9 mouse cellular contexts compared by ENCODE assay signal in genomic region chr3:114029971-114030635, GRCm38 (mm10). TPM values are rescaled to one million over a fixed set of nuclear protein-coding genes. Genes with fewer than 3 reads are reported as not detected.
A peak's percentile ranks its signal among the peaks of the same experiment; 100 is the strongest.
DNase-seq lines count a peak whose midpoint lies in the region; ATAC-seq and TF ChIP-seq lines count a peak whose summit lies in the region.
"Had no signal": no experiment of that assay in that cellular context is flagged by ENCODE, and none has a peak within 500 bp of the region (broad histone marks: within the 10 kb centered on the region; RNA-seq: fewer than 3 reads in every experiment).

Gene Col11a1 (plus strand): TSS chr3:114030540.

- H3K36me3 ChIP-seq in E14TG2a.4 (ENCODE audit: insufficient read depth, low read length) = no peaks in the 10 kb centered on the region
- H3K36me3 ChIP-seq in forebrain, embryonic 14.5 days (ENCODE audit: control insufficient read depth, insufficient read depth, low read length) = no peaks in the 10 kb centered on the region
- no peaks in the 10 kb centered on the region for H3K36me3 ChIP-seq in lung, postnatal 0 days (ENCODE audit: insufficient read depth, low read length)

- H3K4me2 ChIP-seq in forebrain, embryonic 14.5 days (ENCODE audit: low read length) = peak within 1 kb of the TSS; percentile 94
- H3K4me2 ChIP-seq in lung, postnatal 0 days (replicated peaks; ENCODE audit: low read depth, low read length) = peak within 1 kb of the TSS; percentile 94

- no peak within 1 kb of the TSS for H3K27ac ChIP-seq in forebrain, embryonic 14.5 days (ENCODE audit: low read depth, low read length)
- H3K27ac ChIP-seq in lung, postnatal 0 days (ENCODE audit: low read length) = no peak within 1 kb of the TSS

- peak within 1 kb of the TSS; percentile 60 for H3K9ac ChIP-seq in forebrain, embryonic 14.5 days (ENCODE audit: low read length)
- H3K9ac ChIP-seq in lung, postnatal 0 days (replicated peaks; ENCODE audit: low read depth) = peak within 1 kb of the TSS; percentile 16; the same call in 1 of the 2 replicates

- no peaks in the 10 kb centered on the region for H3K9me3 ChIP-seq in E14TG2a.4 (ENCODE audit: low read length)
- H3K9me3 ChIP-seq in forebrain, embryonic 14.5 days (replicated peaks; ENCODE audit: control insufficient read depth, low read length) = no peaks in the 10 kb centered on the region
- no peaks in the 10 kb centered on the region for H3K9me3 ChIP-seq in lung, postnatal 0 days (ENCODE audit: low read length)

- 0% methylated on average over 19 of the region's 19 CpGs for WGBS in forebrain, embryonic 14.5 days
- WGBS in lung, postnatal 0 days = 1% methylated on average over 18 of the region's 19 CpGs

- H3K4me3 ChIP-seq in E14TG2a.4 (replicated peaks; ENCODE audit: low read length) = peak within 1 kb of the TSS; percentile 76
- H3K4me3 ChIP-seq in forebrain, embryonic 14.5 days (ENCODE audit: low read depth, low read length) = peak within 1 kb of the TSS; percentile 46
- peak within 1 kb of the TSS; percentile 45 for H3K4me3 ChIP-seq in lung, postnatal 0 days (ENCODE audit: low read depth, low read length)

- peaks cover 13% of the 10 kb centered on the region for H3K27me3 ChIP-seq in E14TG2a.4 (ENCODE audit: insufficient read depth, low read length)
- H3K27me3 ChIP-seq in forebrain, embryonic 14.5 days (replicated peaks; ENCODE audit: control insufficient read depth, insufficient read depth, low read length) = no peaks in the 10 kb centered on the region
- H3K27me3 ChIP-seq in lung, postnatal 0 days (replicated peaks; ENCODE audit: insufficient read depth, low read length) = no peaks in the 10 kb centered on the region

- ATAC-seq in forebrain, embryonic 14.5 days = peak; percentile 99
- ATAC-seq in lung, postnatal 0 days = peak; percentile 78

- H3K4me1 ChIP-seq in E14TG2a.4 (replicated peaks; ENCODE audit: low read depth, low read length) = peaks cover 20% of the 10 kb centered on the region; the same call in 1 of the 2 replicates
- no peaks in the 10 kb centered on the region for H3K4me1 ChIP-seq in forebrain, embryonic 14.5 days (ENCODE audit: control insufficient read depth, insufficient read depth, low read length)
- peaks cover 5% of the 10 kb centered on the region; the same call in 1 of the 2 replicates for H3K4me1 ChIP-seq in lung, postnatal 0 days (ENCODE audit: insufficient read depth, low read depth, low read length)

- peak; percentile 84 for DNase-seq in brain, embryonic 18.5 days (ENCODE audit: low read depth, low spot score)
- peak; percentile 95 for DNase-seq in forebrain, embryonic 14.5 days (ENCODE audit: low spot score)
- peak; percentile 60 for DNase-seq in heart, postnatal 4 days
- DNase-seq in layer of hippocampus, adult 9-11 months = peak; percentile 40
- DNase-seq in lung, postnatal 0 days (ENCODE audit: low spot score) = peak; percentile 36
- DNase-seq in right cerebral cortex, adult 18-20 months = peak; percentile 59
- DNase-seq in thymus, postnatal 4 days = no peak

- no peak for TF ChIP-seq CTCF in E14TG2a.4 (conservative IDR thresholded peaks at IDR 0.05; ENCODE audit: low read length)
- TF ChIP-seq CTCF in lung, postnatal 0 days (IDR thresholded peaks at IDR 0.05) = no peak

- no peak for TF ChIP-seq EP300 in lung, postnatal 0 days (IDR thresholded peaks at IDR 0.05)

RNA-seq across cellular contexts. Expression of gene Col11a1, which starts in this region (rescaled TPM):
- 4.5 and 7.2 TPM in 2 replicates for polyA plus RNA-seq in forebrain, embryonic 14.5 days (2014; fragmentation: Nextera tagmentation; extraction: Ambion mirVana)
- 1 to 10 TPM; 4.2 to 5.6 TPM for total RNA-seq in heart, postnatal 4 days (2021)
- 0.45 and 0.54 TPM in 2 replicates for polyA plus RNA-seq in lung, postnatal 0 days (2015; fragmentation: Nextera tagmentation; extraction: Ambion mirVana)
- total RNA-seq: neutrophil, adult 5-6 weeks had no signal

Comparison
In these comparisons a context has a peak if more than half of its experiments do, and no peak if none do; other contexts are left out.
1. Peak in DNase-seq, ATAC-seq, H3K4me3 ChIP-seq, H3K9ac ChIP-seq and H3K4me2 ChIP-seq in lung, postnatal 0 days; RNA of the gene not detected or under 1 TPM.